Mouse (Mus musculus) right cerebral cortex, adult 2 months (tissue): ENCODE measurements around the gene Slc2a4.
"Not testable (repeated sequence)": the region's sequence is repeated elsewhere in the genome, so short reads cannot be mapped to it uniquely, and the experiment has no call there.

ENCODE experiments used
- DNase-seq, 2 experiments: peaks; one replicate each; pipeline ENCODE4 v3.0.0; 2021 to 2022; ENCODE audit warnings: low spot score in 2 of 2

Slc2a4 gene

DNA sequence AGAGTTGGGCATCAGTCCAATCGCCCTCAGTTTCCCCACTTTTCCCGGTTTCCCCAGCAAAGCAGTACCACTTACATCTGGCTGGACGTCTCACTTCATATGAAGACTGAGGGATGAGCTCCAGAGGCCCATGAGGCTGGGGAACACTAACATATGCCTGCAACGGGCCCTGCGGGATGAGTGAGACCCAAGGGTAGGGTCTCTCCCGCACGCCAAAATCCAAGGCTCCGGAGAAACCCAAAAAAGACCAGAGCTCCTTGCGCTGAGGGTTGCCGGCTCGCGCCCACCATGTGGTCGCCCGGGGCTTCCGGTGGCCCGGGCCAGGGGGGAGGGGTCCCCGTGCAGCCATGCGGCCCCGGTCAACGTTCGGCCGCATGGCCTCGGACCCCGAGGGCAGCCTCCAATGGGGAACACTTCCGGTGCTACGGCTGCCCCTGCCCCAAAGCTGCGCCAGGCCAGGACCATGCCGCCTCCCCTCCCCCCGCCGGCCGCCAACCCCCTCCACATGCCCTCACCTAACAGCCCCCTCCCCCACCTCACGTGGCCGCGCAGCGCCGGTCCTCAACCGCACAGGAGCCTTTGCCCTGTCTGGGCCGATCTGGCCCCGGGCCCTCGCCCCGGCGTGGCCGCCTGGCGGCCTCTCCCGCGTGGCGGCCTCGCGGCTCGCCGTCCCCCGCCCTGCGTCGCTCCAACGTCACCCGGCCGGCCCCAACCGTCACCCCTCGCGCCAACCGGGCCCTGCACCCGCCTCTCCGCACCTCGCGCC lies 27.5 kb downstream of the Slc2a4 start:
- no peak for DNase-seq

DNA sequence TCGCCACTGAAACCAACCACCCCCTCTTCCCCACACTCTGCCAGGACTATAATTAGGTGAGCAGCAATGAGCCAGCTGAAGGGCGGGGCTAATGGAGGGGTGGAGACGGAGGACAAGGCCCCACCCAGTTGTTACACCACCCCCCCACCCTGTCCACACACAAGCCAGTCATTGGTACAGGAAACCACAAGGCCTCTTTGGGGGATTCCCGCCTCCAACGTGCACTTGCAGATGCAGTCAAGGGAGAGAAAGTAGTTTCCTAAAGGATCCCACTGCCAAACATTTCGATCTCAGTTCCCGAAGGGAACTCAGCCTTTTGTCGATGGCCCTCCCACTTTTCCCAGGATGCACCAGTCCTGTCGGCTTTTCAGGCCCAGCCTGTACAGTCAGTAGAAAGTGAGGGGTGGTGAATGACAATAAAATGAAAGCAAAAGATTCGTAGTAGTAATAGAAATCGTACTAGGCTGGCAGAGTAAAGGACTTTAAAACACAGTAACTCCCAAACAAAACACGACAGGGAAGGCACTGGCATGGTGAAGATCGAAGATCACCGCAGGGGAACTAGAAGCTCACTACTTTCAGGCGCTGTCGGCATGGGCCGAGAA lies 28.2 kb downstream of the Slc2a4 start:
- peak; percentile 43 to 47 for DNase-seq

DNA sequence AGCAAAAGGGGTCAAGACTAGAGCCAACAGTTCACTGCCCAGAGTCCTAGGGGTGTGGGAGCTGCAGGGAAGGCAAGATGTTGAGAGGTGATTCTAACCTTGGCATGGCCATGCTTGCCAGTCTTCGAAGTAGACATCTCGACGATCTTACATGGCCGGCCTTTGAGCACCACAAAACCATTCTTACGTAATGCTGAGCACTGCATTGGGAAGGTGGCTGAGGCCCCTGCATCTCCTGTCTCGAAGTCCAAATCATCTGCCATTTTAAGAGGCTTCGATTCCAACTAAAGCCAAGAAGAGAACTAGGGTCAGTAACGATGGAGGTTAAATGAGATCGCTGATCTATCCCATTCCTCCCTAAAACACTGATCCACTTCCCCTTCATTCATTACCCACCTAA lies 28.9 kb downstream of the Slc2a4 start:
- DNase-seq, result no peak

DNA sequence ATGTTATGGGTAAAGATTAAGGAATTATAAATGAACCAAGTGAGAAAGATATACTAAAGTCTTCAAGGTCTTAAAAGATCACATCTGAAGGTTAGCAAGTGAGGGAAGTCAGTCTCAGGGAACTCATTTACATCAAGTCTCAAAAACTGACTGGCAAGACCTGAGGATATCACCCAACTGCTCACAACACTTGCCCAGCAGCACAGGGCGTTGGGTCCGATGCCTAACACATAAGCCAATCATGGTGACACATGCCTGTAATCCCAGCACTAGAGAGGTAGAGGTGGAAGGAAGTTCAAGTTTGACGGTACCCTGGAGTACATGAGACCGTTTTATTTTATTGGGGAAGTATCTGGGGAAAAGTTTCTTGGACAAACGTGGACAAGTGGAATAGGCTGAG lies 29.9 kb downstream of the Slc2a4 start:
- no peak for DNase-seq

DNA sequence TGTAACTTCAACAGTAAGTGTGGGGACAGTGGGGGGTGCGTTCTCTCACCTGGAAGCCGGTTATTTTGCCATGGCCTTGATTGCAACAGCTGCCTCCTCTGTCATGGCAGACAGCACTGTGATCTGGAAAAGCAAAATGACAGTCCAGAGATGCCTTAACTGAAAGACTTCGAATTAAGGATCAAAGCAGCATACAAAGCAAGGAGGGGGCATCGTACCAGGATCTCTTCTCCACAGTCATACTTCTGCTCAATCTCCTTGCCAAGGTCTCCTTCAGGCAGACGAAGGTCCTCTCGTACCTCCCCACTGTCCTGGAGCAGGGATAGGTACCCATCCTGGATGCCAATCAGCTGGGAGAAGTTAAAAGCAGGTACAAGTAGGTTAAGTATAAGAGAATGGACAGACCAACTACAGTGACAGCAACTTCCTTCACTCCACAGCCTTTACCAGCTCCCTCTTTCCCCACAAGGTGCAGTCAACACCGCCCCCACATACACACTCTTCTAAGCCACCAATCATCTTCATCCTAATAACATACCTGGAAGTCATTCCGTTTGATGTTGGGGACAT lies 30.5 kb downstream of the Slc2a4 start:
- DNase-seq, result no peak

DNA sequence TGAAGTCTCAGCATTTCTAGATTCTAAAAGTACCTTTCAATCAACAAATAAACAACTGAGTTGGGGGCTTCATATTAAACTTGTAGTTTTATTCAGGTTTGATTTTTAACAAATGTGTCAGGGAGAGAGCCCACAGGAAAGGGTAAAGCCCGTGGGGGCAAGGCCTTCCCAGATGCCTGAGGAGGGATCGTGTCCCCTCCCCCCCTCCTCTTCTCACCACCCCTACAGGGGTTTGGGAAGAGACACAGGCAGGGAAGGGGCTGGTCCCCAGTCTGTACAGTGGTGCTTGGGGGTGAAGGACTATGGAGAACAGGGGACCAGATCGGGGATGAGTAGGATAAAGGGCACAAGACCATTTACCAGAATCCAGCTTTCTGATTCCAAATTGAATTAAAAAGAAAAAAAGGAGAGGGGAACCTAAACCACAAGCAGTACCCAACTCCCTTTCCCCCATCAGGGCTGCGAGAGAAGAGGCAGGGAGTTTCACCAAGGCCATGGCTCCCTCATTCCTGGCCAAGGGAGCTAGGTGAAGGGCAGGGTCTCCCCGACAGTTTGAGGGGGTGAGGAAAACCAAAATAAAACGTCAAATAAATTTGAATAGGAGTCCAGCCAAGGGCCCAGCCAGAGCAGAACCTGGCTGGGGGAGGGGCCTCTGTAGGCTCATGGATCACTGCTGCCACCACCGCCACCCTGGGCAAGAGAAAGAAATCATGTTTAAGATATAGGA lies 31.2 kb downstream of the Slc2a4 start:
- not testable (repeated sequence) for DNase-seq

DNA sequence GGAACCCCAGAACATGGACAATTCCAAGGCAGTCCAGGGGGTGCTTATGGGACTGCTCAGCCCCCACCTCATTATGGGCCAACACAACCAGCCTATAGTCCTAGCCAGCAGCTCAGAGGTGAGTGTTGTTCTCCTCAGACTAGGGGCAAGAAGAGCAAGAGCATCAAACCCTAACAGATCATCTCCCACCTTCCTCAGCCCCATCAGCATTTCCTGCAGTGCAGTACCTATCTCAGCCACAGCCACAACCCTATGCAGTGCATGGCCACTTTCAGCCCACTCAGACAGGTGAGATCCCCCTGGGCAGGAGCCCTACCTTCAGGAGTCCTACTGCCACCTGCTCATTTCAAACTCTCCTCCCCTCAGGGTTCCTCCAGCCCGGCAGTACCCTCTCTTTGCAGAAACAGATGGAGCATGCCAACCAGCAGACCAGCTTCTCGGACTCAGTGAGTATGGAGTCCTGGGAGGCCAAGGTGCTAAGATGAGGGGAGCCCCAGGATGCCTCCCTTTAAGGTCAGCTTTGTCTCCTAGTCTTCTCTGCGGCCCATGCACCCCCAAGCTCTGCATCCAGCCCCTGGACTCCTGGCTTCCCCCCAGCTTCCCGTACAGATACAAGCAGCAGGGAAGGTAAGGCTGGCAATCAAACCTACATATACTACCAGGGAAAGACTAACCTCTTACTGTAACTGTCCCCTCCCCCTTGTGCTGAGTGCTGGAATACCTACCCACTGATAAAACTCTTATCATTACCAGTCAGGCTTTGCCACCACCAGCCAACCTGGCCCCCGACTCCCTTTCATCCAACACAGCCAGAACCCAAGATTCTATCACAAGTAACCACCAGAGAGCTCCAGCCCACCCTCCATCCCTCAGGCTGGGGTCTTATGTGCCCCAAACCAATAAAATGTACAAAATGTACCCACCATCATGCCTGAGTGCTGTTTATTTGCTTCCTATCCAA lies 32.0 kb downstream of the Slc2a4 start:
- DNase-seq, result no peak

DNA sequence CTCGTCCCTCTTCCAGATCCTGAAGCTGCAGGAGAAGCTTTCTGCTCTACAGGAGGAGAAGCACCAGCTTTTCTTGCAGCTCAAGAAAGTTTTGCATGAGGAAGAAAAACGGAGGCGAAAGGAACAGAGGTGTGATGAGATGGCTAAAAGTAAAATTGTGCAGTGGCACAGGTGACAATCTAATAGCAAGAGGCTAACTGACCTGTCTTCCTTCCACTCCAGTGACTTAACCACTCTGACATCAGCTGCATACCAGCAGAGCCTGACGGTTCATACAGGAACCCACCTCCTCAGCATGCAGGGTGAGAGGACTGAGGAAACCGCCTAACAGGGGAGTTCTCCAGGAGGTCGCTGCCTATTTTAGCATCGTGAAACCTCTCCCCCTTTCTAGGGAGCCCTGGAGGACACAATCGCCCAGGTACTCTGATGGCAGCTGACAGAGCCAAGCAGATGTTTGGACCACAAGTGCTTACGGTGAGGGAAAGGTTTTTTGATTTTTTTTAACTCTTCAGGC lies 33.0 kb downstream of the Slc2a4 start:
- no peak for DNase-seq

DNA sequence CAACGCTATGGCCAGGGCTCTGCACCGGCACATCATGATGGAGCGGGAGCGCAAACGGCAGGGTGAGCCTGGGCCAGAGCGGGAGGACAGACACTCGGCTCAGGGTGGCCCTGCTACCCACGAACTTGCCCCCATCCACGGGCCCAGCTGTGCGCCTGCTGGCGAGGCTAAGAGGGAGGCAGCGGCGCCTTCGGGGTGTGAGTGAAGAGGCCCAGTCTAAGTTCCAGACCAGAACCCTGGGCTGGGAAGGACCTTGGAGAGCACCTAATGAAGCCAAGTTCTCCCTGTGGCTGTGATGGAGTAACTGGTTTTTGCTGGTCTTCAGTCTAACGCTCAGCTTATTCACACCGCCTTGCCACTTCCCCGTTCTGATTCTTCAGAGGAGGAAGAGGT lies 33.6 kb downstream of the Slc2a4 start:
- DNase-seq, result no peak

DNA sequence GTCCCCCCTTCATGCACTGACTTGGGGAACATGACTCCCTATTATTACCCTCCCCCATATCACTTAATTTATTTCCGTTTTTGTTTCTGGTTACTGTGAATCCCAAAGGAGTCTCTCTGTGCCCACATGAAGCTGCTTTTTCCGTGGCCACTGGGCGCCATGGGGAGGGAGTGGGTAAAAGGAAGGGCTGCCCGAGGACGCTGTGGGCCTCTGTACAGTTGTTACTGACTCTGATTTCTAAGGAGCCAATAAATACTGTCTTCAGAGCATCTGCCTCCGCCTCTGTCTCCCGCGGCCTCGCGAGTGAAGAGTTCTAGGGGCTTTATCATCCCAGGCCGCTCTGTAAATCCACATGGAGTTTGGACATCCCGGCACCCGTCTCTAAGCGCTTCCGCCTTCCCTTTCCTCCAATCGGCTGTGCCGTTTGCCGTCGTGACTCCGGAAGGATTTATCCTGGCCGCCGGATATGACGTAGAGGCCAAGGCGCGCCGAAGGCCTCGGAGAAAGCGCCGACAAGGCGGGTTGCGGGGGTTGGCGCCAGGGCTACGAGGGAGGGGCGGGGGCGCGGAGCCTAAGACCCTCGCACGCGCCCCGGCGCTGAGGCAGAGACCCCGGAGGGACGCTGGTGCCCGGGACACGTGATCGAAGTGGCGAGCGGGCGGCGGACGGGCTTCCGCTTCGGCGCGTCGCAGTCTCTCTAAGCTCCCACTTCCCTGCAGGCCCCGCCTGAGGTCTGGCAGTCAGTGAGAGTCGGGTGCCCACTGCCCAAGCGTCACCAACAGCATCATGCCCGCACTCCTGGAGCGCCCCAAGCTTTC lies 34.2 kb downstream of the Slc2a4 start, which contains the start of gene Gps2:
Gps2 (plus strand) TSS at position 335 of the 818 bp plus-strand sequence.
- peak; percentile 95 to 96 for DNase-seq

DNA sequence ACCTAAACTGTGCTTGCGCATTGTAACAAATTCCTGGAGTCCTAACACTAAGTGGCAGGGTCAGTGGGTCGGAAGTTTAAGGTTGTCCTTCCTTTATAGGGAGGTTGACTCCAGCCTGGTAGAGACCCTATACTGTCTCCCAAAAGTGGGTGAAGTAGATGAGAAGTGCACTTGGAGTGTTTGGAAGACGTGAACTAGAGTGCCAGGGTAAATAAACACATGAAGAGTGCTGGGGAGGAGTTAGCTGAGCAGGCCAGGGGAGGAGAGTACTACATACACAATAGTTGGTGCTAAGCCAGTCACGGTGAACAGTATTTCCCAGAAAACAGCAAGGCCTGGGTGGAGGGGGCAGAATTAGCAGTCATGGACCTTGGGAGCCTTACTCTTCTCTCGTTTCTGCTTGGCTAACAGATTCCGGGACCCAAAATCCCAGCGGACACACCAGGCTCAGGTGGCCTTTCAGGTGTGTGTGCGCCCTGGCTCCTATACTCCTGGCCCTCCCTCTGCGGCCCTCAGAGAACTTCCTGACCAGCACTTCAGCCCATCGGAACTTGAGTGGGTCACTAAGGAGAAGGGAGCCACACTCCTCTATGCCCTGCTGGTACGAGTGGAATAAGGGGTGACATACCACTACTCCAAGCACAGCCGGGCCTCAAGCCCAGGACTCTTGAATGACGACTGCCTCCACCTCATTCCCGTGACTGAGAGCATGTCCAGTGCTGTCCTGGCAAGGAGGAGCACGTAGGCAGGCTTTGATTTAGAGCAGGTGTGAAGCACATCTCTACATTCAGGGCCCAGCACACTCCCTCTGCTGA lies 35.1 kb downstream of the Slc2a4 start:
- no peak for DNase-seq

DNA sequence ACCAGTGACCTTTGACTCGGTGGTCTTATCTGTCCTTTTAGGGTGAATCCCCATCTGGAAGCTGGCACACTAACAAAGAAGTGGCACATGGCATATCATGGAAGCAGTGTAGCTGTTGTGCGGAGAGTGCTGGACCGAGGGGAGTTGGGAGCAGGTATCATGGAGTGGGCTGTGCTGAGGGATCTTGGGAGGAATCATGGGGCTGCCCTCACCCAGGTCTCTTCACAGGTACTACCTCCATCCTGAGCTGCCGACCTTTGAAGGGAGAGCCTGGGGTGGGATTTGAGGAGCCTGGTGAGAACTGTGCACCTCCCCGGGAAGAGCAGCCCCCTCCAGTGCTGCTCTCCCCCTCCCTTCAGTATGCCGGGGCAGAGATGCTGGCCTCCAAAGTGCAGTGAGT lies 36.3 kb downstream of the Slc2a4 start:
- no peak for DNase-seq

DNA sequence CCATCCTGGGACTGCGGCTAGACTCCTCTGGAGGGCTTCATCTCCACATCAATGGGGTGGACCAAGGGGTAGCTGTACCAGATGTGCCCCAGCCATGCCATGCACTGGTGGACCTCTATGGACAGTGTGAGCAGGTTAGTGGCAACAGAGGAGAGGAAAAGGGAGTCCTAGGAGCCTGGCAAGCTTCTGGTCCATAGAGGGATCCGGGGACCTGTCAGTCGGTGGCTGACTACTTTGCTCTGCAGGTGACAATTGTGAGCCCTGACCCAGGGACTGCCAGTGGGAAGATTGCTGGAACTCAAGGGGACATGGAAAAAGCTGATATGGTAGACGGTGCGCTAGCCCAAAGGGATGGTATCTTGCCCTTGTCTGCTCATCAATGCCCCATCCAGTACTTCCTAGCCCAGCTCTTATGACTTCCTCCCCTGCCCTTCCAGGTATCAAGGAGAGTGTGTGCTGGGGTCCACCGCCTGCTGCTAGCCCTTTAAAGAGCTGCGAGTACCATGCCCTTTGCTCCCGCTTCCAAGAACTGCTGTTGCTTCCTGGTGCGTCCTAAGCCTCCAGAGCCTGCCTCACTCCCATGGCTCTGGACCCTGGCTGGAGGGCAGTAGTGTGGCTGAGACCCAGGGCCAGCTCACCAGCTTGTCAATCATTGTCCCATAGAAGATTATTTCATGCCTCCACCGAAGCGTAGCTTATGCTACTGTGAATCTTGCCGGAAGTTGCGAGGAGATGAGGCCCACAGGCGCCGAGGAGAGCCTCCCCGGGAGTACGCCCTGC lies 37.0 kb downstream of the Slc2a4 start:
- no peak for DNase-seq

DNA sequence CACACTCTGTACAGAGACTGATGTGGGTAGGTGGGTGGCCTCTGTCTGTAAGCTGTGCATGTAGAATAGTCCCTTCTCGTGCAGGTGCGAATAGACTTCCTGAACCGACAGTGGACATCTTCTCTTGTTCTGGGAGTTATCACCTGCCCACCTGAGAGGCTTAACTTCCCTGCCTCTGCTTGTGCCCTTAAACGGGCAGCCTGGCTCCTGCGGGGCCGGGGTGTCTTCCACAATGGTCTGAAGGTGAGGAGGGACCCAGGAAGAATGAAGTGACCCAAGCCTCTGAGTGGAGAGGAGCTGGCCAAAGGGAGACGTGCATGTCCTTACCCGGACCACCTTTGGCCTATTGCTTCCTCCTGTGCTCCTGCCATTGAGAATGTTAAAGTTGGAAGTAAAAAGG lies 37.8 kb downstream of the Slc2a4 start:
- no peak for DNase-seq

DNA sequence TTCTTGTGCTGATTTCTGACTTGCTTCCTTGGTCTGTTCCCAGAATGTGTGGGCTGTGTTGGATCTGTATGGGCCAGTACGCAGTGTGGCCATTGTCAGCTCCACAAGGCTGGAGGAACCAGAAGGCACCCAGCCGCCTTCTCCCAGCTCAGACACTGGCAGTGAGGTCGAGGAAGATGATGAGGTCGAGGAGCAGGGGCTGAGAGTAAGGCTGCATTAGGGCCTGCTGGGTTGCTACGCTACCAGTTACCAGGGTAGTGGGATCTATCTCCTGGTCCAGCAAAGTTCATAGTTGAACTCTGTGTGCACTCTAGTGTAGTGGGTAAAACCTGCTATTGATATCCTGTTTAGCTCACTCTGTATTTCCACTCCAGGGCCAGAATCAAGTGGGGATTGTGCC lies 38.8 kb downstream of the Slc2a4 start:
- no peak for DNase-seq

DNA sequence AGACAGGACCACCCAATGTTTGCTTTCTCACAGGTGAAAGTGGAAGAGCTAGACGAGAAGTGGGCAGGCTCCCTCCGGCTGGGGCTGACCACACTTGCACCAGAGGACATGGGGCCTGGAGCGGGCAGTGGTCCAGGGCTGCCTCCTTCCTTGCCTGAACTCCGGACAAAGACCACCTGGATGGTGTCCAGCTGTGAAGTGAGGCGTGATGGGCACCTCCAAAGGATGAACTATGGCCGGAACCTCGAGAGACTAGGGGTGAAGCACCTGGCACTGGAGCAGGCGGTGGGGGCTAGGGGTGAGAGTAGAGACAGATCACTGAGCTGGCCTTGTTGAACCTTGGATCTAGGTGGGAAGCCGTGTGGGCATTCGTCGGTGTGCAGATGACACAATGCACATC lies 39.3 kb downstream of the Slc2a4 start:
- no peak for DNase-seq

DNA sequence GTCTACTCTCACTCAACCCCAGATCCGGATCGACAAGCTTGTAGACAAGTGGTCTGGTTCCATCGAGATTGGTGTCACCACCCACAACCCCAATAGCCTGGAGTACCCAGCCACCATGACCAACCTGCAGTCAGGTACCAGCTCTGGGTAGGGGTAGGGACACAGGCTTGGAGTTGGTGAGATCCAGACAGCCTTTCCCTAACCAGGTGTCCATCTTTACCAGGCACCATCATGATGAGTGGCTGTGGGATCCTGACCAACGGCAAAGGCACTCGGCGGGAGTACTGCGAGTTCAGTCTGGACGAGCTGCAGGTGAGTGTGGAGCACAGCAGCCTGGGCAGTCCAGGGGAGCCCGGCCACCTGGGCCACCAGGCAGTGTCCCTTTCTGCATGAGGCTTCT lies 43.7 kb downstream of the Slc2a4 start:
- no peak for DNase-seq

DNA sequence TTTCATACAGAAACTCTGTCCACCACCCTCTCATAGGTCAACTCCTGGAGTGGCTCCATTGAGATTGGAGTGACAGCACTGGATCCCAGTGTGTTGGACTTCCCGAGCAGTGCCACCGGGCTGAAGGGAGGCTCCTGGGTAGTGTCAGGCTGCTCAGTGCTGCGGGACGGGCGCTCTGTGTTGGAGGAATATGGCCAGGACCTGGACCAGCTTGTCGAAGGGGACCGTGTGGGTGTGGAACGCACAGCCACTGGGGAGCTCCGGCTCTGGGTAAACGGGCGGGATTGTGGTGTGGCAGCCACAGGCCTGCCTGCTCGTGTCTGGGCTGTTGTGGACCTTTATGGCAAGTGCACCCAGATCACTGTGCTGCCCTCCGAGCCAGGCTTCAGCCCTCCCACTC lies 45.0 kb downstream of the Slc2a4 start:
- no peak for DNase-seq

DNA sequence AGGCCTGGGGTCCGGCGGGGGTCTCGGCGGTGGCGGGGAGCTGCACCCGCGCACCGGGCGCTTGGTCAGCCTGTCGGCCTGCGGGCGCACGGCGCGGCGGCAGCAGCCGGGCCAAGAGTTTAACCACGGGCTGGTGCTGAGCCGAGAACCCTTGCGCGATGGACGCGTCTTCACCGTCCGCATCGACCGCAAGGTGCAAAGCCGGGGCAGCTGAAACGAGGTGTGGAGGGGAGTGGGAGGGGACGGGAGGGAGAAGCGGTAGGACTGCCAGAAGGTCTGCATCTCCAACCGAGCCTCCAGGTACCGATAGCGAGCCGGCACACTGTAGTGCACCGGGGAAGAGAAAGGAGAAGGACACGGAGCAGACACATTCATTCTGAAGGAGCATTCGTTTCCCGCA lies 46.0 kb downstream of the Slc2a4 start:
- DNase-seq, result no peak
